Mouse (Mus musculus): Measurements from ENCODE around the gene Catsper2.
"Not testable (repeated sequence)": the region's sequence is repeated elsewhere in the genome, so short reads cannot be mapped to it uniquely, and the experiment has no call there.

Catsper2 gene

DNA sequence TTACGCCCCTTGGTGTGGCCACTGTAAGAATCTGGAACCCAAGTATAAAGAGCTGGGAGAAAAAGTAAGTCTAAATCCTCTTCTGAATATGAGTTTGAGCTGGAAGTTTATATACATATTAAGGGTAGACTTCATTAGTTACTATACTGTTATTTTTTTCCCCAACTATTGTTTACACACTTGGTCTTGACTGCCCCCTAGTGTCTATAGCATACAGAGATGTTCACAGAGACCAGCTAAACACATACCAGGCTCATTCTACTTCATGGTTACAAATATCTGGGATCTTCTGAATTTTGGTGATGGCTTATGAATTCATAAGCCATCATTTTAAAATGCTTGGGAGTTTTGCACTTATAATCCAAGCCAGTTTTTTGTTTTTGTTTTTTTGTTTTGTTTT is 21.3 kb upstream of the Catsper2 start:
- DNase-seq (ENCODE audit: low spot score in 2 of 2), result peak in 1 of 2 experiments; percentile 56

DNA sequence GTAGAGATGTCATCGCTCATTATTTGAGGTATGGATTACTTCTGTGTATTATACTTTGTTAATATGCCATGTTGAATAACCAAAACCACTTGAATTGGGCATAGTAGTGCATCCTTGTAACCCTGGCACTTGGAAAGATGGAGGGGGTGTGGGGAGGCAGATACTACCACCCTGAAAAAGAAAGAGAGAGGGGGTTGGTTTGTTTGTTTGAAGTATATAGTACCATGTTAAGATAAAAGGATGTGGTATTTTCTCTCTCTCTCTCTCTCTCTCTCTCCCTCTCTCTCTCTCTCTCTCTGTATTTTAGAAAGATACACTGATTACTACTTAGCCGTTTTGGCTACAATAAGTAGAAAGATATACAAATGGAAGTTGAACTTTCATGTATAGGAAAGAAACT is 12.3 kb upstream of the Catsper2 start:
- no peak for DNase-seq (ENCODE audit: low spot score in 2 of 2)

DNA sequence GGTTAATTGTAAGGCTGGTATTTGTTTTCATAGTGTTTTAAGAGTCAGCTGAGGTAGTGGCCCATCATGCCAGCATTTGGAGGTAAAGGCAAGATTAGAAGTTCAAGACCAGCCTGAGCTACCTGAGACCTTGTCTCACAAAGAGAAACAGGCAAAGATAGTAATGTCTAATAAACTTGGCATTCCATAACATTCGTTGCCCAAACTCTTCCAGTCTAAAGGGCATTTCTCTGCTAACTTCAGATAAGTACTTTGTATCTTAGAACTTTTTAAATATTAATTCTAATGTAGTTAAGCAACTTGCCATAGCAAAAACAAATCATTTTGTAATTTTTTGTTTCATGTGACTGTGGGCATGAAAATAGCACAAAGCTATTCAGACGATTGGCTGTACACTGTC is 9.6 kb upstream of the Catsper2 start:
- DNase-seq (ENCODE audit: low spot score in 2 of 2), result no peak

DNA sequence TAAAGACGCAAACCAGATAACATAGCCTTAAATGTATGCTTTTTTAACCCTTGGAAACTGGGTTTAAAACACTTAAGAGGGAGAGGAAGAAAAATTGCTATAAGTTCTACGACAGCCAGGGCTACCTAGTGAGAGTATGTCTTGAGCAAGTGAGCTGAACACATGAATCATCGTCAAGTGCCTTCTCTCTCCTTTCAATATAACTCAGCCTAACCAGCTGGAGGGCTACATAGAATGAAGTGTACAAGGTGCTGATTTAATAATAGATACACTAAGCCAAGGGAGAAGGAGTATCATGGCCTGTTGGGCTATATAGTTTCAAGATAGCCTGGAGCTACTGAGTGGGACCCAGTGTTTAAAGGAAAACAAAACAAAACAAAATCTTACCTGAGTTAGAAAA is 4.9 kb upstream of the Catsper2 start:
- no peak for DNase-seq (ENCODE audit: low spot score in 2 of 2)

DNA sequence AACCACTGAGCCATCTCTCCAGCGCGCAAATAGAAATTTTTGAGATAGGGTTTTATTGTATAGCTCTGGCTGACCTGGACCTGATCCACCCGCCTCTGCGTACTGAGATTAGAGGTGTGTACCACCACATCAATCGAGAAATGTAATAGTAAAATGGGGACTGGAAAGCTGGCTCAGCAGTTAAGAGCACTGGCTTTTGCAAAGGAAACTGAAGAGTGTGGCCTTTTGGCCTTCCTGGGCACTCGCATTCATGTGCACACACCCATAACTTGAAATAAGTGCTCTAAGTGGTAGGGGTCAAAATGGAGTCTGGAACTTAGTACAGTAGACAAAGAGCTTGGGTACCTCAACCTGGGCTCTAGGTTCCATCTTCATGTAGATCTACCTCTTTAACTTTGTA is 2.8 kb upstream of the Catsper2 start:
- no peak for DNase-seq (ENCODE audit: low spot score in 2 of 2)

DNA sequence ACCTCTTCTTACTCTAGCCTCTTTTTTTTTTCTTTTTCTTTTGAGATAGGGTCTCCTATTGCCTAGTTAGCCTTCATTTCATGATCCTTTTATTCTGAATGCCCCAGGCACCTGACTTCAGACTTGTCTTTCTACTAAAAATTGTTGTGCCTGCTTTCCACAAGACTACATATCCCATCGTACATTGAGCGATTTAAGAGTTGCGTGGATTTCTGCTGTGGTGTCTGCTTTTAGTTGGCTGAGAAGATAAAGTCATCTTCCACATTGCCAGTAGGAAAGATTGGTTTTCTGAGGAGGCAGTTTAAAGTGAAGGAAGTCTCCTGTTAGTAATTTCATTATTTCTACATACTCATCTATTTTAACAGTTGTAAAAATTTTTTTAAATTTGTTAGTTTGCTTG is 2.0 kb upstream of the Catsper2 start:
- DNase-seq (ENCODE audit: low spot score in 2 of 2), result no peak

DNA sequence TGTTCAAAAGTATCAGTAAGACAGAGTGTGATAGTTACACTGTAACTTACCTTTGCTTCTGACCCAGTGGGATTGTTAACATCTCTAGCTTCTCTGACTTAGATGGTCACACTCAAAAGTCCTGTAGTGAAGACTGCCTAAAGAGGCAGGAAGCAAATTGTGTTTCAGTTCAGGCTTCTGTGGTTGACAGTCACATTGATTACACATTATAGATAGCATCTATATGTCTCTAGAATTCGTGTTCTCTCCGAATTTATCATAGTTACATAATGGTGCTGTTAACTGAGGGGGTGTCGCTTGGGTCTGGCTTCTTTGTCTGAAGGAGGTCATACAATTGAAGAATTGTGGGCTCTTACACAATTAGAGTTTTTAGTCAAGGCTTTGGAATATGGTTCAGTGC is 1.5 kb upstream of the Catsper2 start:
- DNase-seq (ENCODE audit: low spot score in 2 of 2), result no peak

DNA sequence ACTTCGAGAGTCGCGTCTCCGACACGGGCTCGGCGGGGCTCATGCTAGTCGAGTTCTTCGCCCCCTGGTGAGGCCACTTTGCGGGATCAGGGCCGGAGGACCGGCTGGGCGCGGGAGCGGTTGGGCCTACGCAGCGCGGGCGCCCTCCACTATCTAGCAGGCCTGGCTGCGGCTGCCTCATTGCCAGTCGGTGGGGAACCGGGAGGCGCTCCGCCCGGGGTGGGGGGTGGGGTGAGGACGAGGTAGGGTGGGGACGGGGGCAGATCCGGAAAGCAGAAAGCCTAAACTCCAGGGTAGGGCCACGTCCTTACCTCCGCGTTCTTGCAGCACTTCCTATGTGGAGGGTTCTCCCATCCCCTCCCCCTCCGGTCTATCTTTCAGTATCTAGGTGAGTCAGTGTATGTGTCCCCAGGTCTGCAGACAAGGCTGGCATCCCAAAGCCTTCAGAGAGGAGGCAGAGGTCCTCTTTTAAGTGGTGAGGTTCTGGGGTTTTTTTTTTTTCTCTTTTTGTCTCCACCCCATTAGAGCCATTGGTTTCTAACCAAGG is 620 bp upstream of the Catsper2 start:
- DNase-seq (ENCODE audit: low spot score in 2 of 2), result peak; percentile 48 to 55

DNA sequence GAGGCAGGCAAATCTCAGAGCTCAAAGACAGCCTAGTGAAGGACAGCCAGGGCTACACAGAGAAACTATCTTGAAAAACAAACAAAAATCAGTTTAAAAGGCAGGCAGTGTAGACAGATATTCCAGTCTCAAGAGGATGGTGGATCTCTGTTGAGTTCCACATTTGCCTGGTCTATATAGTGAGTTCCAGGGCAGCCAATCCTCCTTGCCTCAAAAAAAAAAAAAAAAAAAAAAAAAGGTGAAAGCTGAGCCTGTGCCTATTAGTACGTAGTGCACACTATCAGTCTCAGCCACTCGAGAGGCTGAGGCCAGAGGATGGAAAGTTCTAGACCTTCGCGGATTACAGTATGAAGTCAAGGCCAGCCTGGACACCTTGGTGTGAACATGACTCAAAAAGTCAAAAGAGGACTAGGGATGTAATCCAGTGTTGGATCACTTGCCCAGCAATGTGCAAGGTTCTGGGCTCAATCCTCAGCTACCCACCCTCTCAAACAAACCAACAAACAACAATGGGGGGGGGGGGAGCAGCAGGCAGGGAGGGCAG is 677 bp downstream of the Catsper2 start:
- no peak for DNase-seq (ENCODE audit: low spot score in 2 of 2)

DNA sequence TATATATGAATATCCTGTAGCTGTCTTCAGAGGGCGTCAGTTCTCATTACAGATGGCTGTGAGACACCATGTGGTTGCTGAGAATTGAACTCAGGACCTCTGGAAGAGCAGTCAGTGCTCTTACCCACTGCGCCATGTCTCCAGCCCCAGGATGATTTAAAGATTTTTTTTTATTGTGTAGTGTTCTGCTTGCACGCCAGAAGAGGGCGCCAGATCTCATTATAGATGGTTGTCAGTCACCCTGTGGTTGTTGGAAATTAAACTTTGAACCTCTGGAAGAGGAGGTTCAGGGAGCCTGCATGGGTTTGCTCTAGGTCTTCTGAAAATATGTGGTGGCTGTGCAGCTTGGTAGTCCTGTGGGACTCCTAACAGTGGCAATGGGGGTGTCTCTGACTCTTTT is 5.4 kb downstream of the Catsper2 start:
- peak; percentile 9 to 77 for DNase-seq (ENCODE audit: low spot score in 2 of 2)

DNA sequence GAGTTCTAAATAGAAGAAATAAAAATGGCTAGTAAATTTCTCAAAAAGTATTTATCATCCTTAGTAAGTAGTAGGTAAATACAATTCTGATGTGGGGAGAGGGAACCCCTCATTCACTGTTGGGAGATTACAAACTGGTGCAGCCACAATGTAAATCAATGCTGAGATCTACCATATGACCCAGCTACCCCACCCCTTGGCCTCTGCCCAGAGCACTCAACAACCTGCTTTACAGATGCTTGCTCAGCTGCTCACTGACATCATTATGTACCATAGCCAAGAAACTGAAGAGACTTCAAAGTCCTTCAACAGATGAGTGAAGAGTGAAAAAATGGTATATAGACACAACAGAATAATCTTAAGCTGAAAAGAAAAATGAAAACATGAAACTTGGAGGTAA is 10.3 kb downstream of the Catsper2 start:
- no peak for DNase-seq (ENCODE audit: low spot score in 2 of 2)

DNA sequence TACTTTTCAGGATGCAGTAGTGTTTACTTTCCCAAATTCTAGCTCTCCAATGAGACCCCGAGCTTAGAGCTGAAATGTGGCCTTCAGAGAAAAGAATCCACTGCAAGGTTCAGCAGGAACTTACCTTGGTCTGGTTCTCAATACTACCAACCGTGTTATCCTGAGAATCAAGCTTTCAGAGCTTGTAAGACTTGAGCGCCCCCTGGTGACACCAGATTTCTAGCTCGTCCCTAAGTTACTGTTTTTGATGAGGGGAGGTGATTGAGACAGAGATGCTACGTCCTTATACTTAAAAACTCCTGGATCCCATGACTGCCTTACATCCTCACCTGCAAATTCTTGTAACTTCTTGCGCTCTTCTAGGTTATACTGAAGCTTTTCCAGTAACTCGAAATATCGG is 17.0 kb downstream of the Catsper2 start:
- DNase-seq (ENCODE audit: low spot score in 2 of 2), result peak; percentile 43 to 83

DNA sequence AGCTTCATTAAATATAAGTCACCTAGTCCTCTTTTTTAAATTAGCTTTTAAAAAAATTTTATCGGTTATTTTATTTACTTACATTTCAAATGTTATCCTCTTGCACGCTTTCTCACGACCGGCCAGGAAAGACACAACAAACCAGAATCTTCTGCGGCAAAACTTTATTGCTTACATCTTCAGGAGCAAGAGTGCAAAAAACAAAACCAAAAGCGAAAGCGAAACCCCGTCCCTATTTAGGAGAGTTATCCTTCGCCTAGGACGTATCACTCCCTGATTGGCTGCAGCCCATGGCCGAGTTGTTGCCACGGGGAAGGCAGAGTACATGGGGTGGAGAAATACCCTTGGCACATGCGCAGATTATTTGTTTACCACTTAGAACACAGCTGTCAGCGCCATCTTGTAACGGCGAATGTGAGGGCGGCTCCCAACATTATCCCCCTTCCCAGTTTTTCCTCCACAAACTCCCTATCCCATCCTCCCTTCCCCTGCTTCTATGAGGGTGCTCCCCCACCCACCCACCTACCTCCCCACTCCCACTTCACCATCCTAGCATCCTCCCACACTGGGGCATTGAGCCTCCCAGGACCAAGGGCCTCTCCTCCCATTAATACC is 26.5 kb downstream of the Catsper2 start, which contains the start of gene Strc:
Gene Strc, minus strand, starts transcription at position 208 of the 615 bp plus-strand sequence.
- DNase-seq (ENCODE audit: low spot score in 2 of 2), result not testable (repeated sequence)

DNA sequence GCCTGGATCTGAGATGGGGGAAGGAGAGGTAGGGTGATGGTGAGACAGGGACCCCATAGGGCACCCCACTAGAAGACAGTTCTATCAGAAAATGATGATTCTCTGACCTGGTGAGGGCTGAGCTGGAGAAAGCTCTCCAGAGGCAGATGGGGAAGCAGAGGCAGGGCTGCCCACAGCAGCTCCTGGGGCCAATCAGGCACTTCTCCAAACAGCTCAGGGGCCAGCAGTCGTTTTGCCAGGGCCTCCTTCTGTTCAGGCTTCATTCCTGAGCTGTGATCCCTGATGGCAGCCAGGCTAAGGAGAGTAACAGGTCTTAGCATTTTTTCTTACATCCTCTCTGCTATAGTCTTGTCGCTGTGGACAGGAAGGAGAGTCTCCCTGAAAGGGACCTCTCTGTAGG is 38.8 kb downstream of the Catsper2 start:
- no peak for DNase-seq (ENCODE audit: low spot score in 2 of 2)

DNA sequence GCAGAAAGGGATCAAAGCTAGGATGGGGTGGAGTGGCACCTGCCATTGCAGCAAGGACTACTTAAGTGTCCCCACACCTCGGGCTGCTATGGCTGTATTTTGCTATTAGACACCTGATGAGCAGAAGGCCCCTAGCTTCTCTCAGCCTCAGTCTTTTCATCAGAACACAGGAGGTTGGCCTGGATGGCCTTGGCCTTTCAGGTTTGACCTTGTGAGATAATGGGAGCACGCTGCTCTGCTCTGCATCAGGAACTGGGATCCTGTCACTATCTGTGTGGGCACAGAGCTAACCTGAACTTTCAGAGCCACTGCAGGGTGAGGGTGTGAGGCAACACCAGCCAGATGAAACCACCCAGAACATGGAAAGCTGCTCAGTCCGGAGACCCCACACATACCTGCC is 41.3 kb downstream of the Catsper2 start:
- DNase-seq (ENCODE audit: low spot score in 2 of 2), result no peak

DNA sequence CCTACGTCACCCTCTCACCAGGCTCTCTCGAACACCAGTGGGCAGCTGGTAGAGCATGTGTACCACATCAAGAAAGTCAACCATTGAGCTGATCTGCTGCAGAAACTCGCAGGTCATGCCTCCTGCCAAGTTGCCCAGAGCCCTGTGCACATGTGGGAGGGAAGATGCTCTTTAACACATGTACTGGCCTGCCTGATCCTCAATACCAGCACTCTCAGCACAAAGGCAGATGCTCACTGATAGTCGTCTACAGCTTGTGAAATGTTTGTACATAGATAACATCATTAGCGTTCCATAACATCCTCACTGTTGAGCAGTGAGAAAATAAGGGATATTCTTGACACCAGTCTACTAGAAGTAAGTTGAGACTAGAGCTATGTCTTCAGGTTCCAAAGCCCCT is 42.7 kb downstream of the Catsper2 start:
- no peak for DNase-seq (ENCODE audit: low spot score in 2 of 2)

DNA sequence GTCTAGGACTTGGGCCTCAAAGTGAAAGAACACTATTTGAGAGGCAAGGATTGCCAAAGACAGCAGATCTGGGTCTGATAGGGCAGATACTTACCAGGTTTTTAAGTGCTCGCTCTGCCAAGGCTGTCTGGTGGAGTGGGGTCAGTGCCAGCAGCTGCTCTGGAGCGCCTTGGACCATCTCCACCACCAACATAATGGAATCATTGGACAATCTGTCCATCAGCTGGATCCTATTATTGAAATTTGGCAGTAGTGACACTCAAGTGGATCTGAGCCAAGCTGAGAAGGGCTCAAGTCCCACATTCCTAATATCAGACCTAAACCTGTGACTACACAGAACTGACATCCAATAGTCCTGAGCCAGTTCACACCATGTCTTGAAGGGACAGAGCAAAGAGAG is 44.8 kb downstream of the Catsper2 start:
- no peak for DNase-seq (ENCODE audit: low spot score in 2 of 2)

DNA sequence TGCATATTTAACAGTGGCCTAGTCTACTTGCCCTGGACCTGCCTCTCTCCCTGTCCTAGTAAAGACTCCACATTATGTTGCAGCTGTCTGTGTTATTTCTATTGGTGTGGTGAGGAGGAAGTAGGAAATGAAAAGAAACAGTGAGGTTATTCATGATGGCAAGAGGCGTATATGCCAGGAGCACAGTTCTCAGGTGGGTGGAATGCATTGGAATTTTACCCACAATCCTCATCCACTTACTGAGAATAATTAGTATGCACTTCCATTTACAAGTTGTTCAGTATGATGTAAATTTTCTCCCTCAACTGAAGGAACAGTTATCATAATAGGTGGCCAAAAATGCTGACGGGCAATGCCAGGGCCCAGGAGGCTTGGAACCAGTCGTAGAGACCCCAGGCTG is 49.9 kb downstream of the Catsper2 start:
- DNase-seq (ENCODE audit: low spot score in 2 of 2), result no peak

DNA sequence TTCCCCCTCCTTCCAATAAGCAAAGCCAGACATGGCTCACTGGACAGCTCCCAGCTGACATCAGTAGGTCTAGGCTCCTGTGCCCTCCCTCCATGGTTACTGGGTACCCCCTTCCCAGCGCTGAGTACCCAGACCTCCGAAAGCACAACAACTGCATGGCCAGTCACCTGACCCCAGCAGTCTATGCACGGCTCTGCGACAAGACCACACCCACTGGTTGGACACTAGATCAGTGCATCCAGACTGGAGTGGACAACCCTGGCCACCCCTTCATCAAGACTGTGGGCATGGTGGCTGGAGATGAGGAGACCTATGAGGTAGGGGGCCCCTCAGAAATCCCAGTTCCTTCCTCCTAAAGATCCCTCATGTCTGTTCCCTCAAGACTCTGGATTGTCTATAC is 54.1 kb downstream of the Catsper2 start:
- no peak for DNase-seq (ENCODE audit: low spot score in 2 of 2)

DNA sequence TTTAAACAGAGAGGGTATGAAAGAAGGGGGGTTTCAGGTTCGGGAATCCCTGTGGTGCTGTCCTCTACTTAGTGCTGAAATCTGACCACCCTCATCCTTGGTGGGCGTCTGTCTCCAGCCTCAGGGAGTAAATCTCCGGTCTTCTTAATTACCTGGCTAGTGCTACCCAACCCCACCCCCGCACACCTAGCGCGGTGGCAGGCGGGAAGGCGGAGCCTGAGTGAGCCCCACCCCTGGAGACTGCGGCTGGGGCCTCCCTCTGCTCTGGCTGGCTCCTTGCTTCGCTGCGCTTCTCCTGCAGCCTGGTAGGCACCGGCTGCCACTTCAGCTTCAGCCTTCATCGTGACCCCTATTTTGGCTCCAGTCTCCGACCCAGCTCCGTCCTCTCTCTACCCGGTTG is 55.2 kb downstream of the Catsper2 start:
- peak in 1 of 2 experiments; percentile 23 for DNase-seq (ENCODE audit: low spot score in 2 of 2)

DNA sequence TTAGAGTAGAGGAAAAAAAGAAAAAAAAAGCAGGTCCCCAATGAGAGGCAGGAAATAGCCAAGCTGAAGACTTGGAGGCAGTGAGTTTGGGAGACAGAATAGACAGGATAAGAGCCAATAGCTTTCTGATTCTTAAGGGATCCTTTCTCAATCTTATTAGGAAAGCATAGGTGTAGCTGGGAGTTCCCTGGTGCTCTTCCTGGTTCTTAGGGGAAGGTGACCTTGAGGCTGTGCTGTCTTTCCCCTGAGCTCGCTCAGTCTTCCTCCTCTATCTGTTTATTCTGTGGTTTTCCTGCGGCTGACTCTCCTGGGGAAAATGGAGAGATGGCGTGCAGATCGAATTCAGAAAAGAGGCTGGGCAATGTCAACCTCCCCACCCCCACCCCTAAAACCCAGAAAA is 55.6 kb downstream of the Catsper2 start:
- DNase-seq (ENCODE audit: low spot score in 2 of 2), result no peak

DNA sequence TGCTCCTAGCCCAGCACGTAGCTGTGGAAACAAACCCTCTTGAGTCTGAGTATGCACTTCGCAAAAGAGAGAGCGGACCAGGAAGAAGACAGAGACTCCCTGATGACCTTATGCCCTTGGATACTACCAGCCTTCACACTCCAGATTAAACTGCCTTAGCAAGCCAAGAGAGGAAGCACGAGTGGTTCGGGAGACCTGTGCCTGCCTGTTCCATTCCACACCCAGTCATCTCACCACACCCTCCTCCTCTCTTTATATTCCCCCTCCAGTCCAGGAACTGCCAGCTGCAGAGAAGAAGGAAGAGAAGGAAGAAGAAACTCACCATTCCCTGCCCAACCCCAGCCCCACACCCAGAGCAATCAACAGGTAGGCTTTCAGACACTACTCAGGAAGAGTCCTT is 56.1 kb downstream of the Catsper2 start, which contains the start of gene Ckmt1:
Gene Ckmt1, plus strand, starts transcription at position 221 of the 400 bp plus-strand sequence.
- DNase-seq (ENCODE audit: low spot score in 2 of 2), result no peak

DNA sequence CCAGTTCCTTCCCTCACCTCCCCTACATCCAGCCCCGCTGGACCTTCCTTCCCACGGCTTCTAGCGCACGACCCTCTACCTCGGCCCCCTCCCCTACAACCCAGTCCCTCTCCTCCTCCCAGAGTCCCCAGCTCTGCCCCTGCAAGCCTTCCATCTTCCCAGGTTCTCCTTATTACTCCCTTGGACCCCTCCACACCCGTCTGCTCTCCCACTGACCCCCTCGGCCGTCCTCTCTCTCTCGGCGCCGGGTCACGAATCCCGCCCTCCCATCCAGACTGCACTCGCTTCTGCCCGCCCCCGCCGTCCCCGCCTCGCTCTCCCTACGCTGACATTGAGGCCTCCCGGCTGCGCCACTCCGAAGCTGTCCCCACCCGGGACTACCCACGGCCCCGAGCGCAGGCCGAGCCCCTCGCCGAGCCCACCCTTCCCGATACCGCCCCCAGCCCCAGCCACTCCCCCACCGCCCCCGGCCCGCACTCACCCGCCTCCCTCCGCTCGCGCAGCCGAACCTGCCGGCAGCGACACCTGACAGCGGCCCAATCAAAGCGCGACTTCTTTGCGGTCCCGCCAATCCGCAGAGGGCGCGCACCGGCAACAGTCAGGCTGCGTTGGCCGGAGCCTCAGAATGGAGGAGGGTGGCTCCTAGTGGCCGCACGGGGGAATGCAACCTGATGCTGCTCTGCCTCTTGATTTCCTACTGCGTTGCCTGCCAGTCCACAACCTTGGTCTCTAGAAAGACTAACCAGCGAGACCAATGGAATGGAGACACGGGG is 58.6 kb downstream of the Catsper2 start, which contains the start of gene Ppip5k1:
Gene Ppip5k1, minus strand, starts transcription at position 577 of the 773 bp plus-strand sequence.
- DNase-seq (ENCODE audit: low spot score in 2 of 2), result peak; percentile 94 to 96
